Mouse (Mus musculus) gastrocnemius, postnatal 4 days (tissue): ENCODE data around the gene Olfr1256. TPM values are rescaled to one million over a fixed set of nuclear protein-coding genes. Genes with fewer than 3 reads are reported as not detected.

ENCODE experiments used
- DNase-seq, 2 experiments: peaks; one replicate each; pipeline ENCODE4 v3.0.0; 2021 to 2022; ENCODE audit warnings: low spot score in 2 of 2, mixed read lengths in 2 of 2
- long read RNA-seq, 2 experiments: library from polyadenylated mRNA; stranded (forward); transcript quantifications; one replicate each; pipeline ENCODE4 v2.0.0; 2021
- total RNA-seq, 2 experiments: library from RNA; stranded (reverse); gene quantifications; 2 replicates each; pipeline ENCODE4 v1.2.3; 2021

Gene Olfr1256
- total RNA-seq, result not detected
- long read RNA-seq, experiment 1, result 0 reads
- long read RNA-seq, experiment 2, result 0 reads

GRCm38 (mm10) chr2:89841455-89841854 lies at the start of gene Olfr1256:
Olfr1256 (minus strand) TSS chr2:89841555.
- no peak for DNase-seq

GRCm38 (mm10) chr2:89878137-89878536 lies 36.8 kb upstream of the Olfr1256 start, which contains the start of gene Olfr1257:
Olfr1257 (plus strand) TSS chr2:89878437.
- no peak for DNase-seq

GRCm38 (mm10) chr2:89849230-89849629 lies 7.9 kb upstream of the Olfr1256 start:
- no peak for DNase-seq

- no peak for DNase-seq
These were observed 6.8 kb upstream of the Olfr1256 start, which contains the start of gene Olfr48 for GRCm38 (mm10) chr2:89848105-89848504. Olfr48 (minus strand) TSS chr2:89848205.

- DNase-seq, result no peak
These were observed 21.1 kb downstream of the Olfr1256 start for GRCm38 (mm10) chr2:89820216-89820615.

- DNase-seq, result no peak
These were observed 29.6 kb downstream of the Olfr1256 start, which contains the start of gene Olfr1255 for GRCm38 (mm10) chr2:89811751-89812150. Olfr1255 (plus strand) TSS chr2:89812051.

GRCm38 (mm10) chr2:89810751-89811150 lies 30.6 kb downstream of the Olfr1256 start:
- DNase-seq, result no peak

- DNase-seq, result no peak
These were observed 41.8 kb downstream of the Olfr1256 start for GRCm38 (mm10) chr2:89799583-89799982.

- no peak for DNase-seq
These were observed 47.8 kb downstream of the Olfr1256 start, which contains the start of gene Olfr1254 for GRCm38 (mm10) chr2:89793519-89793918. Olfr1254 (minus strand) TSS chr2:89793619.

Other genes starting within 250 kb of the Olfr1256 start
- gene Olfr1246, start 248.4 kb downstream of the Olfr1256 start, total RNA-seq, result not detected
- under 1 TPM; 0.07 to 0.08 TPM for gene Olfr1247, start 227.4 kb downstream of the Olfr1256 start, total RNA-seq
- gene Olfr1248, start 223.3 kb downstream of the Olfr1256 start, total RNA-seq, result not detected
- gene Olfr1249, start 206.6 kb downstream of the Olfr1256 start, total RNA-seq, result not detected
- not detected for gene Olfr1250, start 180.1 kb downstream of the Olfr1256 start, total RNA-seq
- not detected for gene Olfr1251, start 169.6 kb downstream of the Olfr1256 start, total RNA-seq
- not detected for gene Olfr1252, start 116.5 kb downstream of the Olfr1256 start, total RNA-seq
- not detected for gene Olfr1253, start 84.5 kb downstream of the Olfr1256 start, total RNA-seq
- gene Olfr1254, start 47.9 kb downstream of the Olfr1256 start, total RNA-seq, result not detected
- not detected for gene Olfr1255, start 29.5 kb downstream of the Olfr1256 start, total RNA-seq
- not detected for gene Olfr48, start 6.7 kb upstream of the Olfr1256 start, total RNA-seq
- gene Olfr1257, start 36.9 kb upstream of the Olfr1256 start, total RNA-seq, result not detected
- not detected for gene Olfr1258, start 85.8 kb upstream of the Olfr1256 start, total RNA-seq
- gene Olfr1259, start 107.1 kb upstream of the Olfr1256 start, total RNA-seq, result not detected
- gene Olfr1260, start 132.8 kb upstream of the Olfr1256 start, total RNA-seq, result not detected
- not detected for gene Olfr1261, start 149.7 kb upstream of the Olfr1256 start, total RNA-seq
- gene Olfr1262, start 158.6 kb upstream of the Olfr1256 start, total RNA-seq, result not detected
- not detected for gene Olfr1263, start 170.6 kb upstream of the Olfr1256 start, total RNA-seq
- gene Olfr1264, start 184.0 kb upstream of the Olfr1256 start, total RNA-seq, result not detected
- gene Olfr1265, start 193.8 kb upstream of the Olfr1256 start, total RNA-seq, result not detected
- not detected for gene Olfr140, start 222.0 kb upstream of the Olfr1256 start, total RNA-seq